9 mouse cellular contexts compared by ENCODE assay signal in the genomic region with DNA sequence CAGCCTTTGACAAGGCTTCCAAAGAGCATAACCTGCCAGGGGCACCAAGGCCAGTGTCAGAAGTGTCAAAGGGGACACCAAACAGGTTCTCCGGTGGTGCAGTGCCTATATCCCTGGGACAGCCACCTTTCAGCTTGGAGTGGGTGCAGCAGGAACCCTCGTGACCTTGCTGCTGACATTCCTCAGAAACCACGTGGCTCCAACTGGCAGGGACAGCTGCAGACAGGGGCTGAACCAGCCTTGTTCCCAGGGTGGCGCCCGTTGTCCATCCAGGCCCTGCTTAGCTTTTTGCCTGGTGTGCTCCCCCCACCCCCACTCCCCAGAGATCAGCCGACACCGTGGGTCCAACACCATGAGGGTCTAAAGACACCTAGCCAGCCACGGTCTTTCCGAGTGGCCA. TPM values are rescaled to one million over a fixed set of nuclear protein-coding genes. Genes with fewer than 3 reads are reported as not detected.
DNase-seq lines count a peak whose midpoint lies in the region; ATAC-seq and TF ChIP-seq lines count a peak whose summit lies in the region.
"Had no signal": no experiment of that assay in that cellular context is flagged by ENCODE, and none has a peak within 500 bp of the region (broad histone marks: within the 10 kb centered on the region; RNA-seq: fewer than 3 reads in every experiment).

A gene (plus strand): TSS at position 236 of the 400 bp plus-strand sequence.

- no peak within 1 kb of the TSS for H3K4me2 ChIP-seq in stomach, postnatal 0 days (replicated peaks; ENCODE audit: low read depth)
- H3K4me2 ChIP-seq in midbrain, postnatal 0 days (ENCODE audit: low read depth, low read length, poor library complexity, severe bottlenecking), result no peak within 1 kb of the TSS

- 0 out of 2 replicates have a peak, but pooled peaks have one; percentile 32 for ATAC-seq in stomach, postnatal 0 days (ENCODE audit: low FRiP score, low TSS enrichment)
- ATAC-seq in midbrain, postnatal 0 days (ENCODE audit: low FRiP score), result no peak

- peaks cover 18% of the 10 kb centered on the region for H3K4me1 ChIP-seq in heart, embryonic 10.5 days
- no peaks in the 10 kb centered on the region for H3K4me1 ChIP-seq in stomach, postnatal 0 days (replicated peaks; ENCODE audit: control insufficient read depth, insufficient read depth)
- no peaks in the 10 kb centered on the region for H3K4me1 ChIP-seq in midbrain, postnatal 0 days (ENCODE audit: insufficient read depth, low read length)

- no peak within 1 kb of the TSS for H3K4me3 ChIP-seq in heart, embryonic 10.5 days
- H3K4me3 ChIP-seq in stomach, postnatal 0 days (ENCODE audit: low read depth, low read length), result no peak within 1 kb of the TSS
- no peak within 1 kb of the TSS for H3K4me3 ChIP-seq in midbrain, postnatal 0 days (ENCODE audit: low read depth, low read length)

- no peak for TF ChIP-seq EP300 in stomach, postnatal 0 days (optimal IDR thresholded peaks at IDR 0.05)

- H3K9ac ChIP-seq in stomach, postnatal 0 days (ENCODE audit: low read length), result peak within 1 kb of the TSS; percentile 27; the same call in 1 of the 2 replicates
- H3K9ac ChIP-seq in midbrain, postnatal 0 days (replicated peaks; ENCODE audit: low read length, poor library complexity, severe bottlenecking), result no peak within 1 kb of the TSS

- H3K27ac ChIP-seq in heart, embryonic 10.5 days, result peak within 1 kb of the TSS; percentile 78
- no peak within 1 kb of the TSS for H3K27ac ChIP-seq in stomach, postnatal 0 days (replicated peaks)
- no peak within 1 kb of the TSS for H3K27ac ChIP-seq in midbrain, postnatal 0 days (ENCODE audit: low read depth, low read length)
- H3K27ac ChIP-seq: macrophage had no signal

- H3K9me3 ChIP-seq in heart, embryonic 10.5 days, result no peaks in the 10 kb centered on the region
- no peaks in the 10 kb centered on the region for H3K9me3 ChIP-seq in stomach, postnatal 0 days (ENCODE audit: control insufficient read depth, low read length)
- no peaks in the 10 kb centered on the region for H3K9me3 ChIP-seq in midbrain, postnatal 0 days (ENCODE audit: low read length)

- 54% methylated on average over 9 of the region's 9 CpGs for WGBS in heart, embryonic 10.5 days
- 55% methylated on average over 9 of the region's 9 CpGs for WGBS in stomach, postnatal 0 days
- WGBS in midbrain, postnatal 0 days, result 58% methylated on average over 9 of the region's 9 CpGs

- H3K27me3 ChIP-seq in heart, embryonic 10.5 days (ENCODE audit: insufficient read depth, poor library complexity, severe bottlenecking), result no peaks in the 10 kb centered on the region
- no peaks in the 10 kb centered on the region for H3K27me3 ChIP-seq in stomach, postnatal 0 days (ENCODE audit: control insufficient read depth, insufficient read depth, low read length)
- H3K27me3 ChIP-seq in midbrain, postnatal 0 days (ENCODE audit: insufficient read depth, low read length), result no peaks in the 10 kb centered on the region

- DNase-seq in ovary, adult 18-20 months (ENCODE audit: low spot score), result peak; percentile 64
- no peak for DNase-seq in ovary, postnatal 14 days (ENCODE audit: low spot score)
- DNase-seq in heart, embryonic 10.5 days (ENCODE audit: low spot score), result no peak
- DNase-seq in kidney, postnatal 4 days, result peak; percentile 31 to 56
- peak; percentile 50 for DNase-seq in stomach, postnatal 0 days (ENCODE audit: low spot score)
- no peak for DNase-seq in midbrain, postnatal 0 days (ENCODE audit: low spot score)
- DNase-seq in left cerebral cortex, adult 9 months (ENCODE audit: low spot score in 2 of 2), result no peak
- no peak for DNase-seq in cerebellum, postnatal 4 days (ENCODE audit: low spot score in 2 of 2)

- H3K36me3 ChIP-seq in heart, embryonic 10.5 days, result no peaks in the 10 kb centered on the region
- no peaks in the 10 kb centered on the region for H3K36me3 ChIP-seq in stomach, postnatal 0 days (ENCODE audit: control insufficient read depth, insufficient read depth, low read length)
- no peaks in the 10 kb centered on the region for H3K36me3 ChIP-seq in midbrain, postnatal 0 days (ENCODE audit: insufficient read depth, low read length)

- no peak for TF ChIP-seq CTCF in stomach, postnatal 0 days (IDR thresholded peaks at IDR 0.05; ENCODE audit: low read depth)
- no peak for TF ChIP-seq CTCF in midbrain, postnatal 0 days (IDR thresholded peaks at IDR 0.05)

RNA-seq across cellular contexts. Expression of the gene that starts here (rescaled TPM):
- 6.6 and 13.8 TPM in 2 replicates for polyA plus RNA-seq in heart, embryonic 10.5 days (2016; fragmentation: Nextera tagmentation; extraction: Ambion mirVana)
- 1.3 and 1.8 TPM in 2 replicates for polyA plus RNA-seq in stomach, postnatal 0 days (2015; fragmentation: Nextera tagmentation; extraction: Ambion mirVana)
- total RNA-seq in midbrain, postnatal 0 days (2014; rRNA removed), result 1.7 and 2.4 TPM in 2 replicates
- 0.97 and 1.2 TPM in 2 replicates for polyA plus RNA-seq in midbrain, postnatal 0 days (2015; fragmentation: Nextera tagmentation; extraction: Ambion mirVana)

Comparison
In these comparisons a context has a peak if more than half of its experiments do, and no peak if none do; other contexts are left out.
1. DNase-seq: peak in ovary, adult 18-20 months (single experiment), kidney, postnatal 4 days (2 of 2) and stomach, postnatal 0 days (single experiment); none in ovary, postnatal 14 days (single experiment), heart, embryonic 10.5 days (single experiment), midbrain, postnatal 0 days (single experiment), left cerebral cortex, adult 9 months (0 of 2) and cerebellum, postnatal 4 days (0 of 2).